Mouse (Mus musculus) ES-E14 (cell line): ENCODE results near the gene St6galnac4. TPM values are rescaled to one million over a fixed set of nuclear protein-coding genes. Genes with fewer than 3 reads are reported as not detected.

Experiments
- DNase-seq: peaks from one replicate; pipeline ENCODE4 v3.0.0-alpha.2; 2013; ENCODE audit warnings: low read depth, low spot score
- H3K27ac ChIP-seq: 2 replicates; pipeline ENCODE4 v1.5.1; 2012; ENCODE audit warnings: low read depth, mild to moderate bottlenecking, low read length, moderate library complexity, mixed read lengths; ENCODE audit not compliant: poor library complexity, insufficient read depth, severe bottlenecking
- H3K36me3 ChIP-seq: 2 replicates; pipeline ENCODE4 v1.6.1; 2012; ENCODE audit warnings: mild to moderate bottlenecking, low read length, moderate library complexity, mixed read lengths; ENCODE audit not compliant: control insufficient read depth, poor library complexity, insufficient read depth, severe bottlenecking
- H3K4me1 ChIP-seq, 2 experiments: fragments of 150-350 bp in 1 of 2; sonication (generic) in 1 of 2; 2 replicates each; pipeline ENCODE4 v1.6.1; 2012; ENCODE audit warnings: low read length in 2 of 2, mild to moderate bottlenecking in 1 of 2, mixed read lengths in 1 of 2; ENCODE audit not compliant: control insufficient read depth in 2 of 2, insufficient read depth in 2 of 2, poor library complexity in 1 of 2
- H3K4me3 ChIP-seq, 2 experiments: fragments of 150-350 bp in 1 of 2; sonication (generic) in 1 of 2; 2 replicates each; pipeline ENCODE4 v1.5.1; 2012; ENCODE audit warnings: low read length in 2 of 2, low read depth in 1 of 2, mild to moderate bottlenecking in 1 of 2, mixed read lengths in 1 of 2; ENCODE audit not compliant: insufficient read depth in 1 of 2, poor library complexity in 1 of 2, severe bottlenecking in 1 of 2
- H3K9ac ChIP-seq: 2 replicates; pipeline ENCODE4 v1.6.1; 2012; ENCODE audit warnings: low read depth, mild to moderate bottlenecking, low read length, mixed read lengths; ENCODE audit not compliant: poor library complexity, insufficient read depth, severe bottlenecking
- H3K9me3 ChIP-seq: fragments of 150-350 bp; sonication (generic); 2 replicates; pipeline ENCODE4 v1.6.1; 2012; ENCODE audit warnings: low read depth, mild to moderate bottlenecking, low read length; ENCODE audit not compliant: control insufficient read depth, insufficient read depth
- CHD2 ChIP-seq: IDR thresholded peaks from 2 replicates; pipeline ENCODE4 v1.6.1; 2014; ENCODE audit warnings: mild to moderate bottlenecking, low read depth, low read length, inconsistent platforms
- HCFC1 ChIP-seq: IDR thresholded peaks from 2 replicates; pipeline ENCODE4 v1.6.1; 2012; ENCODE audit warnings: low read length, inconsistent platforms, borderline replicate concordance; ENCODE audit not compliant: insufficient read depth
- MAFK ChIP-seq: IDR thresholded peaks from 2 replicates; pipeline ENCODE4 v1.6.1; 2014; ENCODE audit warnings: mild to moderate bottlenecking, low read depth, low read length, inconsistent platforms; ENCODE audit not compliant: insufficient read depth
- ZC3H11A ChIP-seq: IDR thresholded peaks from 2 replicates; pipeline ENCODE4 v1.6.1; 2012; ENCODE audit warnings: low read depth, mild to moderate bottlenecking, inconsistent platforms, low read length, borderline replicate concordance
- ZNF384 ChIP-seq: IDR thresholded peaks from 2 replicates; pipeline ENCODE4 v1.6.1; 2012; ENCODE audit warnings: low read depth, low read length, inconsistent platforms
- in situ Hi-C, 2 experiments: fragments of 600-800 bp; cut with MboI; formaldehyde crosslinking; loops; one replicate each; pipeline ENCODE4 v1.15.1; 2025; ENCODE audit warnings: low sequenced_read_pairs in 2 of 2, inconsistent platforms in 1 of 2; ENCODE audit not compliant: unreplicated experiment in 2 of 2
- total RNA-seq: library from RNA; depleted of rRNA; stranded (reverse); fragments of 300-350 nt; gene quantifications from 2 replicates; pipeline ENCODE4 v1.2.3, GENCODE M21; 2012

Gene St6galnac4
- total RNA-seq, 1 experiment = 9.4 TPM

- H3K9ac ChIP-seq = no peak overlapping the region
- no peaks in the 10 kb centered on the region for H3K9me3 ChIP-seq
- no peak overlapping the region for H3K27ac ChIP-seq
- TF ChIP-seq MAFK (no peak), ZC3H11A (no peak), HCFC1 (no peak), ZNF384 (no peak), CHD2 (no peak)
- H3K4me3 ChIP-seq = no peak overlapping the region
- no peak for DNase-seq
- in situ Hi-C loops = no loop called here
- peaks cover 3 to 10% of the 10 kb centered on the region in 2 experiments; a peak in 3 of 4 replicates for H3K4me1 ChIP-seq
- no peaks in the 10 kb centered on the region for H3K36me3 ChIP-seq
Measured at GRCm38 (mm10) chr2:32591249-32591648, 4.4 kb downstream of the St6galnac4 start.

- Histone ChIP-seq H3K4me1 (peaks cover 0 to 6% of the 10 kb centered on the region in 2 experiments; a peak in 1 of 4 replicates), H3K27ac (no peak overlapping the region), H3K9ac (no peak overlapping the region), H3K36me3 (no peaks in the 10 kb centered on the region), H3K9me3 (no peaks in the 10 kb centered on the region), H3K4me3 (no peak overlapping the region)
- no peak for DNase-seq
- TF ChIP-seq ZNF384 (no peak), MAFK (no peak), ZC3H11A (no peak), CHD2 (no peak), HCFC1 (no peak)
- in situ Hi-C loops = no loop called here
Measured at GRCm38 (mm10) chr2:32596725-32597124, 9.8 kb downstream of the St6galnac4 start.

GRCm38 (mm10) chr2:32597248-32597647 is 10.4 kb downstream of the St6galnac4 start:
- no peak for DNase-seq
- H3K36me3 ChIP-seq = no peaks in the 10 kb centered on the region
- TF ChIP-seq CHD2 (no peak), MAFK (no peak), ZC3H11A (no peak), ZNF384 (no peak), HCFC1 (no peak)
- in situ Hi-C loops = no loop called here
- no peak overlapping the region for H3K4me3 ChIP-seq
- peaks cover 2 to 6% of the 10 kb centered on the region in 2 experiments; a peak in 1 of 4 replicates for H3K4me1 ChIP-seq
- no peak overlapping the region for H3K9ac ChIP-seq
- no peaks in the 10 kb centered on the region for H3K9me3 ChIP-seq
- H3K27ac ChIP-seq = no peak overlapping the region

- DNase-seq = no peak
- no peak overlapping the region for H3K4me3 ChIP-seq
- no peak overlapping the region for H3K9ac ChIP-seq
- in situ Hi-C loops = no loop called here
- peaks cover 2 to 7% of the 10 kb centered on the region in 2 experiments; a peak in 1 of 4 replicates for H3K4me1 ChIP-seq
- no peak overlapping the region for H3K27ac ChIP-seq
- TF ChIP-seq HCFC1 (no peak), MAFK (no peak), ZNF384 (no peak), ZC3H11A (no peak), CHD2 (no peak)
- no peaks in the 10 kb centered on the region for H3K9me3 ChIP-seq
- H3K36me3 ChIP-seq = no peaks in the 10 kb centered on the region
Measured at GRCm38 (mm10) chr2:32597699-32598098, 10.8 kb downstream of the St6galnac4 start.

- Histone ChIP-seq H3K4me1 (peaks cover 2 to 7% of the 10 kb centered on the region in 2 experiments; a peak in 1 of 4 replicates), H3K9ac (no peak overlapping the region), H3K27ac (no peak overlapping the region), H3K4me3 (no peak overlapping the region), H3K36me3 (no peaks in the 10 kb centered on the region), H3K9me3 (no peaks in the 10 kb centered on the region)
- in situ Hi-C loops = no loop called here
- DNase-seq = no peak
- no peak for TF ChIP-seq ZNF384
- TF ChIP-seq MAFK = no peak
- no peak for TF ChIP-seq HCFC1
- TF ChIP-seq CHD2 = no peak
- TF ChIP-seq ZC3H11A = no peak
Measured at GRCm38 (mm10) chr2:32598506-32598905, 11.6 kb downstream of the St6galnac4 start.
